Mouse (Mus musculus): Measurements from ENCODE around the gene Adra2b.

GRCm38 (mm10) chr2:127377942-127378610 is 15.1 kb downstream of the Adra2b start:
- no peak for TF ChIP-seq CTCF (IDR thresholded peaks at IDR 0.05; ENCODE audit: low read depth, low read length)
- no peak for TF ChIP-seq GATA1 (IDR thresholded peaks at IDR 0.05; ENCODE audit: borderline replicate concordance, low read length)
- TF ChIP-seq TAL1 (conservative IDR thresholded peaks at IDR 0.05; ENCODE audit: low read depth, low read length): no peak
- TF ChIP-seq POLR2AphosphoS5 (IDR thresholded peaks at IDR 0.05; ENCODE audit: insufficient replicate concordance, low read depth, low read length): no peak

All from G1E (cell line).